In genomic region chr5:148819423-148819822, GRCm38 (mm10) we compare ENCODE assay signal across 10 mouse cellular contexts.
A peak's percentile ranks its signal among the peaks of the same experiment; 100 is the strongest.
DNase-seq lines count a peak whose midpoint lies in the region; ATAC-seq and TF ChIP-seq lines count a peak whose summit lies in the region.
"Had no signal": no experiment of that assay in that cellular context is flagged by ENCODE, and none has a peak within 500 bp of the region (broad histone marks: within the 10 kb centered on the region; RNA-seq: fewer than 3 reads in every experiment).

No protein-coding gene starts in this region.

- H3K4me1 ChIP-seq in intestine, embryonic 15.5 days (replicated peaks), result peaks cover 9% of the 10 kb centered on the region
- H3K4me1 ChIP-seq in liver, embryonic 14.5 days (replicated peaks; ENCODE audit: control insufficient read depth in 2 of 2, insufficient read depth in 2 of 2, low read length in 1 of 2), result peaks cover 3 to 13% of the 10 kb centered on the region in 2 experiments

- H3K27ac ChIP-seq in intestine, embryonic 15.5 days, result no peak overlapping the region
- no peak overlapping the region for H3K27ac ChIP-seq in liver, embryonic 14.5 days
- H3K27ac ChIP-seq: limb, embryonic 13.5 days; neural tube, embryonic 15.5 days had no signal

- ATAC-seq in intestine, embryonic 15.5 days, result peak; percentile 68
- ATAC-seq in liver, embryonic 14.5 days (ENCODE audit: insufficient read depth), result peak; percentile 43; the same call in 1 of the 2 replicates
- ATAC-seq in cerebellum, adult (ENCODE audit: insufficient number of reproducible peaks, low FRiP score, low TSS enrichment), result no peak

- TF ChIP-seq EP300 in liver, embryonic 14.5 days (IDR thresholded peaks at IDR 0.05; ENCODE audit: low read depth), result no peak

- H3K9me3 ChIP-seq in intestine, embryonic 15.5 days, result no peaks in the 10 kb centered on the region
- H3K9me3 ChIP-seq in liver, embryonic 14.5 days (ENCODE audit: control insufficient read depth, low read length), result no peaks in the 10 kb centered on the region
- H3K9me3 ChIP-seq: limb, embryonic 13.5 days; neural tube, embryonic 15.5 days had no signal

- WGBS in intestine, embryonic 15.5 days, result 35% methylated on average over 6 of the region's 6 CpGs
- 35% methylated on average over 6 of the region's 6 CpGs for WGBS in liver, embryonic 14.5 days (ENCODE audit: insufficient replicate concordance)

- no peaks in the 10 kb centered on the region for H3K36me3 ChIP-seq in intestine, embryonic 15.5 days
- no peaks in the 10 kb centered on the region for H3K36me3 ChIP-seq in liver, embryonic 14.5 days (replicated peaks; ENCODE audit: control insufficient read depth, insufficient read depth, low read depth)
- H3K36me3 ChIP-seq: limb, embryonic 13.5 days; neural tube, embryonic 15.5 days had no signal

- DNase-seq in spleen, postnatal 36 days (ENCODE audit: low spot score in 2 of 2), result peak; percentile 22 to 45
- DNase-seq in spleen, adult 18-20 months, result no peak
- no peak for DNase-seq in liver, embryonic 14.5 days (ENCODE audit: low read depth in 3 of 3, low spot score in 3 of 3)
- no peak for DNase-seq in ovary, postnatal 10 days (ENCODE audit: low spot score)
- no peak for DNase-seq in urinary bladder, postnatal 14 days (ENCODE audit: low spot score)
- DNase-seq: cerebellum, adult 9-10 months had no signal

- TF ChIP-seq CTCF in liver, embryonic 14.5 days (IDR thresholded peaks at IDR 0.05; ENCODE audit: low read depth), result no peak

- H3K9ac ChIP-seq in intestine, embryonic 15.5 days, result no peak overlapping the region
- no peak overlapping the region for H3K9ac ChIP-seq in liver, embryonic 14.5 days (replicated peaks)
- H3K9ac ChIP-seq: limb, embryonic 13.5 days; neural tube, embryonic 15.5 days had no signal

- H3K4me2 ChIP-seq in intestine, embryonic 15.5 days (replicated peaks), result no peak overlapping the region
- no peak overlapping the region for H3K4me2 ChIP-seq in liver, embryonic 14.5 days (ENCODE audit: low read depth)
- H3K4me2 ChIP-seq: limb, embryonic 13.5 days had no signal

- H3K27me3 ChIP-seq in intestine, embryonic 15.5 days (replicated peaks), result no peaks in the 10 kb centered on the region
- no peaks in the 10 kb centered on the region; the same call in none of the 2 replicates for H3K27me3 ChIP-seq in liver, embryonic 14.5 days (ENCODE audit: control insufficient read depth, insufficient read depth, low read length)
- H3K27me3 ChIP-seq: neural tube, embryonic 15.5 days had no signal

- no peak overlapping the region for H3K4me3 ChIP-seq in intestine, embryonic 15.5 days (replicated peaks)
- H3K4me3 ChIP-seq in liver, embryonic 14.5 days (ENCODE audit: insufficient read depth in 1 of 2, low read depth in 2 of 2, low read length in 2 of 2), result no peak overlapping the region
- H3K4me3 ChIP-seq: limb, embryonic 13.5 days; neural tube, embryonic 15.5 days had no signal

Comparison
In these comparisons a context has a peak if more than half of its experiments do, and no peak if none do; other contexts are left out.
1. DNase-seq: peak in spleen, postnatal 36 days (2 of 2); none in spleen, adult 18-20 months (0 of 2), liver, embryonic 14.5 days (0 of 3), ovary, postnatal 10 days (single experiment) and urinary bladder, postnatal 14 days (single experiment).